Mouse (Mus musculus): Measurements from ENCODE around the gene Tmem229b. TPM values are rescaled to one million over a fixed set of nuclear protein-coding genes. Genes with fewer than 3 reads are reported as not detected.

The Tmem229b gene
- 13.4 TPM for polyA plus RNA-seq (2017; shearing (Covaris generic))

DNA sequence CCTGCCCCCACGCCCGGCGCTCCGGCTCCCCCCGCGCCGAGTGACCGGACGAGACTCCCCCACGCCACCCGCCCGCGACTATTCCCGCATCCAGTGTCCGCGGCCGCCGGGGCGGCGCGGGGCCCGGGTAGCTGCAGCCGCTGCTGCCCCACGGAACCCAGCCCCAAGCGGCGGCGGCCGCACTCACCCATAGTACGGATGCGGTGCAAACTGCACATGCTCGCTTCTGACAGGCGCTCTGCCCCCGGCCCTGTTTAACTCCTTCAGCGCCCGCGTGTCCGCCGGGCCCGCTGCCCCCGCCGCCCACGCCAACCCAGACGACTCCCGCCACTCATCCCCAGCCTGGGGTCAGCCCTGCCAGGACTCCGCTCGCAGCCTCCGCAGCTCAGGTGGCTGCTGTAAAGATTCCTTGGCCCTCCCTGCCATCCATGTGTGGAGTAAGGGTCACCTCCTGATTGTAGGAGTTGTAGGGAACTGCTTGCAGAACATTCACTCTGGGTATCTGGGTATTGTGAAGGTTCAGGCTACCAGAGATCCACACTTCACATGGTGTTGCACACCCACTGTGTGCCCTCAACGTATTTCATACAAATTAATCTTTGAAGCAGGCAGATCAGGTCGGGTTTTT lies at the start of gene Tmem229b:
Gene Tmem229b, minus strand, starts transcription at position 502 of the 628 bp plus-strand sequence.

DNA sequence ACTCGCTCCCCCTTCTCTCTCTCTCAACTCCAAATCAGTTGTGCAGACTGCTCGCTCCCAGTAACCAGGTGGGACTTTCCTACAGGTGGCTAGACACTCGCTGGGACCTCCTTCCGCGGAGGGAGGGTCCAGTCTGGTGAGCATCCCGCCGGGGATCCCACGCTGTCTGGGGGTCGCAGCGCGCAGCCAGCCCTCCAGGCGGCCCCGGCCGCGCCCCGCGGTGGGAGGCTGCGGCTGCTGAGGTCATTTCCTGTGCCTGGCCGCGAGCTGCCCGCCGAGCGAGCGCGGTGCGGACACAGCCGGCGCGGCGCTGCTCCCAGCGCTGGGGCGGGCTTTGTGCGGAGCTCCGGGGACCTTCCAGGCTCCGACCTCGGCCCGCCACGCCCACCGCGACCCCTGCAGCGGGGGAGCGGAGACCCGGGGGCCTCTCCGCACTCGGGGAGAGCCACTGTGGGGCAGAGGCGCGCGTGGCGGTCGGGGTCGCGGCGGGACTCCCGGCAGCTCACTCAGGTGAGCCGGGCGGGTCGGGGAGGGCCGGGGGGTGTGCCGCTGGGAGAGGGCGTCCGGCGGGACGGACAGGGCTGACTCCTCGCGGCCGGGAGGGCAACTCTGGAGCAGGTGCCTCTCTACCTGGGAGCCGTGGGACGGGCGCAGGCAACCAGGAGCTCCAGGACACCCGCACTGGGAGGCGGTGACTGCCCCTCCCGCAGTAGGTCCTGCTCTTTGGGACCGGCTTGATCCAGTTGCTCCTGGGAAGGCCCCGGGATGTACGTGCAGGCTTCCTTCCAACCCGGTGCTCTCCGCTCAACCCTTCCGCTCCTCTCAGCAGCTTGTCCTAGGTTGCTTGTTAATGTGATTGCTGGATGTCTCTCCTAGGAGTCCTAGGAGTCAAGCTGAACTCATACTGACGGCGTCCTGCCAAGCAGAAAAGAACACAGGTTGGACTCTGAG lies 21.8 kb upstream of the Tmem229b start, which contains the start of gene Plekhh1:
Gene Plekhh1, plus strand, starts transcription at position 253 of the 951 bp plus-strand sequence.

Other genes with a start within 250 kb of the Tmem229b start
- gene Atp6v1d, start 146.0 kb downstream of the Tmem229b start, polyA plus RNA-seq (2017; shearing (Covaris generic)): 91.7 TPM
- 181 TPM for gene Eif2s1, start 145.8 kb downstream of the Tmem229b start, polyA plus RNA-seq (2017; shearing (Covaris generic))
- gene Plek2, start 100.7 kb downstream of the Tmem229b start, polyA plus RNA-seq (2017; shearing (Covaris generic)): 0.56 TPM
- 0.12 TPM for gene Plekhh1, start 21.5 kb upstream of the Tmem229b start, polyA plus RNA-seq (2017; shearing (Covaris generic))
- gene Pigh, start 82.0 kb upstream of the Tmem229b start, polyA plus RNA-seq (2017; shearing (Covaris generic)): 5.9 TPM
- 0.62 TPM for gene Arg2, start 123.2 kb upstream of the Tmem229b start, polyA plus RNA-seq (2017; shearing (Covaris generic))
- 115 TPM for gene Vti1b, start 165.0 kb upstream of the Tmem229b start, polyA plus RNA-seq (2017; shearing (Covaris generic))
- gene Rdh11, start 184.7 kb upstream of the Tmem229b start, polyA plus RNA-seq (2017; shearing (Covaris generic)): 20.2 TPM
- gene Rdh12, start 201.3 kb upstream of the Tmem229b start, polyA plus RNA-seq (2017; shearing (Covaris generic)): 7.3 TPM

Data from effector memory CD4-positive, alpha-beta T cell, adult 7 months (primary cell).